Mouse (Mus musculus) gastrocnemius, adult 2 months (tissue): ENCODE results near the gene Rpl28. TPM values are rescaled to one million over a fixed set of nuclear protein-coding genes. Genes with fewer than 3 reads are reported as not detected.

Experiments
- DNase-seq: peaks from one replicate; pipeline ENCODE4 v3.0.0; 2022
- H3K27ac ChIP-seq: fragments of 200-600 bp; 2 replicates; pipeline ENCODE4 v1.8.1; 2022; ENCODE audit warnings: mild to moderate bottlenecking
- H3K4me3 ChIP-seq: fragments of 200-600 bp; 2 replicates; pipeline ENCODE4 v1.8.1; 2022; ENCODE audit warnings: mild to moderate bottlenecking, moderate library complexity
- CTCF ChIP-seq: fragments of 200-600 bp; IDR thresholded peaks from 2 replicates; pipeline ENCODE4 v1.8.1; 2022; ENCODE audit warnings: antibody characterized with exemption, mild to moderate bottlenecking, moderate library complexity
- intact Hi-C: fragments of 180-260 bp; cut with DNase I; formaldehyde crosslinking; loops from one replicate; pipeline ENCODE4 v1.15.1; 2025
- total RNA-seq, 2 experiments: library from RNA; stranded (reverse); gene quantifications; 2 replicates each; pipeline ENCODE4 v1.2.3; 2021

Rpl28 gene
- total RNA-seq, 2 experiments from 2014 or later = 483 to 569 TPM

GRCm38 (mm10) chr7:4764946-4765710 lies 27.5 kb upstream of the Rpl28 start:
- intact Hi-C loops = no loop called here
- DNase-seq = no peak
- no peak for TF ChIP-seq CTCF
- no peak overlapping the region for H3K4me3 ChIP-seq
- H3K27ac ChIP-seq = no peak overlapping the region; the same call in 1 of the 2 replicates

GRCm38 (mm10) chr7:4771202-4771601 lies 21.5 kb upstream of the Rpl28 start, which contains the start of gene Fam71e2:
Gene Fam71e2 (minus strand): TSS chr7:4771302.
- intact Hi-C loops = no loop called here
- no peak for DNase-seq
- no peak within 1 kb of the TSS for H3K4me3 ChIP-seq
- no peak within 1 kb of the TSS for H3K27ac ChIP-seq
- TF ChIP-seq CTCF = no peak

GRCm38 (mm10) chr7:4776131-4776530 lies 16.5 kb upstream of the Rpl28 start:
- H3K27ac ChIP-seq = no peak overlapping the region
- no peak for DNase-seq
- no peak overlapping the region for H3K4me3 ChIP-seq
- intact Hi-C loops = no loop called here
- no peak for TF ChIP-seq CTCF

GRCm38 (mm10) chr7:4776861-4777830 lies 15.5 kb upstream of the Rpl28 start:
- no peak for TF ChIP-seq CTCF
- peak; percentile 72 for DNase-seq
- Histone ChIP-seq H3K27ac (peak overlapping the region; percentile 56), H3K4me3 (peak overlapping the region; percentile 75)
- intact Hi-C loops = no loop called here

GRCm38 (mm10) chr7:4777851-4778637 lies 14.6 kb upstream of the Rpl28 start:
- TF ChIP-seq CTCF = no peak
- Histone ChIP-seq H3K27ac (no peak overlapping the region), H3K4me3 (no peak overlapping the region)
- intact Hi-C loops = no loop called here
- no peak for DNase-seq

GRCm38 (mm10) chr7:4779921-4780320 lies 12.8 kb upstream of the Rpl28 start:
- H3K27ac ChIP-seq = no peak overlapping the region
- no peak for TF ChIP-seq CTCF
- intact Hi-C loops = no loop called here
- H3K4me3 ChIP-seq = no peak overlapping the region
- no peak for DNase-seq

GRCm38 (mm10) chr7:4782130-4782529 lies 10.5 kb upstream of the Rpl28 start:
- TF ChIP-seq CTCF = no peak
- intact Hi-C loops = no loop called here
- DNase-seq = no peak

GRCm38 (mm10) chr7:4782759-4783158 lies 9.9 kb upstream of the Rpl28 start, which contains the start of the genes Il11 and Tmem190:
Gene Il11 (minus strand): TSS chr7:4782859.
Gene Tmem190 (plus strand): TSS chr7:4782937.
- intact Hi-C loops = no loop called here
- no peak for DNase-seq
- Histone ChIP-seq H3K4me3 (no peak within 1 kb of the TSS), H3K27ac (no peak within 1 kb of the TSS)
- no peak for TF ChIP-seq CTCF

More at GRCm38 (mm10) chr7:4782130-4782529, 10.5 kb upstream of the Rpl28 start:
- no peak overlapping the region for H3K4me3 ChIP-seq
- no peak overlapping the region for H3K27ac ChIP-seq

GRCm38 (mm10) chr7:4783667-4784268 lies 8.9 kb upstream of the Rpl28 start:
- no peak for DNase-seq
- intact Hi-C loops = no loop called here
- Histone ChIP-seq H3K4me3 (no peak overlapping the region), H3K27ac (no peak overlapping the region)
- TF ChIP-seq CTCF = no peak

GRCm38 (mm10) chr7:4788499-4789435 lies 3.9 kb upstream of the Rpl28 start:
- TF ChIP-seq CTCF = peak; percentile 55
- Histone ChIP-seq H3K4me3 (peak overlapping the region; percentile 86), H3K27ac (peak overlapping the region; percentile 88)
- intact Hi-C loops = loop anchor here (1.0 kb wide), 1 partner anchor 48 kb away; the partner anchor contains the start of gene Kmt5c
- peak; percentile 80 for DNase-seq
